Mouse (Mus musculus) embryonic fibroblast, embryonic 13.5 days (primary cell): ENCODE measurements around the gene C9orf72.

Experiments
- CTCF ChIP-seq: IDR thresholded peaks from 2 replicates; pipeline ENCODE4 v1.5.1; 2011; ENCODE audit warnings: mild to moderate bottlenecking, control low read depth, low read length, moderate library complexity, borderline replicate concordance; ENCODE audit not compliant: insufficient read depth
- POLR2A ChIP-seq: IDR thresholded peaks from 2 replicates; pipeline ENCODE4 v1.6.1; 2011; ENCODE audit warnings: low read depth, mild to moderate bottlenecking, control low read depth, low read length, moderate library complexity

DNA sequence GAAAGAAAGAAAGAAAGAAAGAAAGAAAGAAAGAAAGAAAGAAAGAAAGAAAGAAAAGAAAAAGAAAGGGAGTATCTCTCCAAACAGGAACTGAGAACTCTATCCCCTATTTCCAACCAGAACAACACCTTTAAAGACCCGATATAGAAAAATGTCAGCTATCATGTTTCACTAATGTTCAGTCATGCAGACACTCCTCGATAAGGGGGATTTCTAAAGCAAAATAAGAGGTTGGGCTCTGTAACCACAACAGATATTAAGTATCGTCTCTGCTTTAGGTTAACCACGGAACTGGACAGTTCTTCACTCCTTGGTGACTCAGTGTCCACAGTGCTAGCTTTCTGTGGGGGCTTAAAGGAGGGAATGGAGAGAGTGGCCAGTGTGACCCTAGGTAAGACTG is 2.3 kb upstream of the C9orf72 start:
- TF ChIP-seq POLR2A, result no peak
- no peak for TF ChIP-seq CTCF
